Mouse (Mus musculus): ENCODE results near the gene B3galt4. TPM values are rescaled to one million over a fixed set of nuclear protein-coding genes. Genes with fewer than 3 reads are reported as not detected.

The B3galt4 gene
- total RNA-seq, 2 experiments from 2014 or later: 4.0 to 6.6 TPM

- no peak for DNase-seq
These were observed 3.7 kb downstream of the B3galt4 start for GRCm38 (mm10) chr17:33947430-33948089.

- no peak for DNase-seq
These were observed 7.8 kb downstream of the B3galt4 start for GRCm38 (mm10) chr17:33943454-33943853.

GRCm38 (mm10) chr17:33941381-33941780 lies 9.9 kb downstream of the B3galt4 start:
- DNase-seq: no peak

- peak; percentile 52 to 62 for DNase-seq
These were observed 10.3 kb downstream of the B3galt4 start for GRCm38 (mm10) chr17:33940981-33941380.

- DNase-seq: peak; percentile 91
These were observed 11.0 kb downstream of the B3galt4 start, which contains the start of the genes Pfdn6 and Wdr46 for GRCm38 (mm10) chr17:33940206-33940805. Gene Pfdn6, minus strand, starts transcription at chr17:33940343. Gene Wdr46, plus strand, starts transcription at chr17:33940660.

GRCm38 (mm10) chr17:33938783-33939182 lies 12.5 kb downstream of the B3galt4 start:
- DNase-seq: no peak

- DNase-seq: no peak
These were observed 14.3 kb downstream of the B3galt4 start for GRCm38 (mm10) chr17:33936993-33937392.

- no peak for DNase-seq
These were observed 15.7 kb downstream of the B3galt4 start for GRCm38 (mm10) chr17:33935422-33936055.

- DNase-seq: no peak
These were observed 18.3 kb downstream of the B3galt4 start for GRCm38 (mm10) chr17:33932970-33933369.

- DNase-seq: no peak
These were observed 18.8 kb downstream of the B3galt4 start for GRCm38 (mm10) chr17:33932448-33932847.

- no peak for DNase-seq
These were observed 19.3 kb downstream of the B3galt4 start for GRCm38 (mm10) chr17:33931947-33932346.

GRCm38 (mm10) chr17:33931159-33931866 lies 20.0 kb downstream of the B3galt4 start:
- DNase-seq: no peak

- peak; percentile 71 to 80 for DNase-seq
These were observed 20.8 kb downstream of the B3galt4 start for GRCm38 (mm10) chr17:33930280-33931158.

- peak; percentile 94 to 95 for DNase-seq
These were observed 21.7 kb downstream of the B3galt4 start, which contains the start of gene Rgl2 for GRCm38 (mm10) chr17:33929371-33930279. Gene Rgl2, plus strand, starts transcription at chr17:33929543.

- no peak for DNase-seq
These were observed 22.9 kb downstream of the B3galt4 start for GRCm38 (mm10) chr17:33928251-33928947.

- no peak for DNase-seq
These were observed 24.9 kb downstream of the B3galt4 start for GRCm38 (mm10) chr17:33926207-33926932.

- no peak for DNase-seq
These were observed 25.7 kb downstream of the B3galt4 start for GRCm38 (mm10) chr17:33925406-33926116.

- DNase-seq: peak in 1 of 2 experiments; percentile 52
These were observed 26.6 kb downstream of the B3galt4 start for GRCm38 (mm10) chr17:33924577-33925283.
